Mouse (Mus musculus): ENCODE data around the gene Cops3. TPM values are rescaled to one million over a fixed set of nuclear protein-coding genes. Genes with fewer than 3 reads are reported as not detected.

Gene Cops3
- polyA plus RNA-seq, 1 experiment: 36.1 TPM

- no peak for DNase-seq (ENCODE audit: low spot score)
Measured at GRCm38 (mm10) chr11:59811211-59811610, 28.4 kb downstream of the Cops3 start.

- no peak for DNase-seq (ENCODE audit: low spot score)
Measured at GRCm38 (mm10) chr11:59810480-59811158, 29.0 kb downstream of the Cops3 start.

- peak; percentile 89 for DNase-seq (ENCODE audit: low spot score)
Measured at GRCm38 (mm10) chr11:59809670-59810474, 29.8 kb downstream of the Cops3 start, which contains the start of gene Flcn. Gene Flcn, minus strand, starts transcription at chr11:59810016.

GRCm38 (mm10) chr11:59809071-59809669, 30.5 kb downstream of the Cops3 start:
- no peak for DNase-seq (ENCODE audit: low spot score)

- no peak for DNase-seq (ENCODE audit: low spot score)
Measured at GRCm38 (mm10) chr11:59808170-59808960, 31.3 kb downstream of the Cops3 start.

- DNase-seq (ENCODE audit: low spot score): no peak
Measured at GRCm38 (mm10) chr11:59805656-59806055, 34.0 kb downstream of the Cops3 start.

- no peak for DNase-seq (ENCODE audit: low spot score)
Measured at GRCm38 (mm10) chr11:59805256-59805655, 34.4 kb downstream of the Cops3 start.

GRCm38 (mm10) chr11:59804409-59805110, 35.1 kb downstream of the Cops3 start:
- no peak for DNase-seq (ENCODE audit: low spot score)

- DNase-seq (ENCODE audit: low spot score): no peak
Measured at GRCm38 (mm10) chr11:59803516-59803915, 36.1 kb downstream of the Cops3 start.

GRCm38 (mm10) chr11:59801881-59802280, 37.8 kb downstream of the Cops3 start:
- no peak for DNase-seq (ENCODE audit: low spot score)

GRCm38 (mm10) chr11:59800412-59800811, 39.2 kb downstream of the Cops3 start:
- DNase-seq (ENCODE audit: low spot score): no peak

GRCm38 (mm10) chr11:59793390-59793789, 46.2 kb downstream of the Cops3 start:
- no peak for DNase-seq (ENCODE audit: low spot score)

GRCm38 (mm10) chr11:59789311-59789710, 50.3 kb downstream of the Cops3 start:
- DNase-seq (ENCODE audit: low spot score): no peak

GRCm38 (mm10) chr11:59787199-59787781, 52.3 kb downstream of the Cops3 start, which contains the start of gene Pld6:
Gene Pld6, minus strand, starts transcription at chr11:59787645.
- peak; percentile 46 for DNase-seq (ENCODE audit: low spot score)

- no peak for DNase-seq (ENCODE audit: low spot score)
Measured at GRCm38 (mm10) chr11:59786444-59787198, 53.0 kb downstream of the Cops3 start.

GRCm38 (mm10) chr11:59783591-59783990, 56.0 kb downstream of the Cops3 start:
- no peak for DNase-seq (ENCODE audit: low spot score)

- no peak for DNase-seq (ENCODE audit: low spot score)
Measured at GRCm38 (mm10) chr11:59782091-59782590, 57.5 kb downstream of the Cops3 start.

GRCm38 (mm10) chr11:59780241-59780640, 59.4 kb downstream of the Cops3 start:
- DNase-seq (ENCODE audit: low spot score): no peak

GRCm38 (mm10) chr11:59779406-59779805, 60.2 kb downstream of the Cops3 start:
- no peak for DNase-seq (ENCODE audit: low spot score)

- DNase-seq (ENCODE audit: low spot score): no peak
Measured at GRCm38 (mm10) chr11:59778874-59779223, 60.8 kb downstream of the Cops3 start.
